Mouse (Mus musculus) MEL-GATA-1-ER (cell line): ENCODE results near the gene Gm42791.

Experiments
- DNase-seq: peaks from one replicate; pipeline ENCODE4 v3.0.0-alpha.2; 2012; ENCODE audit warnings: low read depth; ENCODE audit errors: extremely low read depth

Gene Gm42791

GRCm38 (mm10) chr5:149009111-149009510 lies 14.2 kb upstream of the Gm42791 start:
- DNase-seq = no peak

- no peak for DNase-seq
Measured at GRCm38 (mm10) chr5:149007295-149007646, 12.3 kb upstream of the Gm42791 start.

- DNase-seq = peak; percentile 96
Measured at GRCm38 (mm10) chr5:149006362-149007294, 11.7 kb upstream of the Gm42791 start.

DNA sequence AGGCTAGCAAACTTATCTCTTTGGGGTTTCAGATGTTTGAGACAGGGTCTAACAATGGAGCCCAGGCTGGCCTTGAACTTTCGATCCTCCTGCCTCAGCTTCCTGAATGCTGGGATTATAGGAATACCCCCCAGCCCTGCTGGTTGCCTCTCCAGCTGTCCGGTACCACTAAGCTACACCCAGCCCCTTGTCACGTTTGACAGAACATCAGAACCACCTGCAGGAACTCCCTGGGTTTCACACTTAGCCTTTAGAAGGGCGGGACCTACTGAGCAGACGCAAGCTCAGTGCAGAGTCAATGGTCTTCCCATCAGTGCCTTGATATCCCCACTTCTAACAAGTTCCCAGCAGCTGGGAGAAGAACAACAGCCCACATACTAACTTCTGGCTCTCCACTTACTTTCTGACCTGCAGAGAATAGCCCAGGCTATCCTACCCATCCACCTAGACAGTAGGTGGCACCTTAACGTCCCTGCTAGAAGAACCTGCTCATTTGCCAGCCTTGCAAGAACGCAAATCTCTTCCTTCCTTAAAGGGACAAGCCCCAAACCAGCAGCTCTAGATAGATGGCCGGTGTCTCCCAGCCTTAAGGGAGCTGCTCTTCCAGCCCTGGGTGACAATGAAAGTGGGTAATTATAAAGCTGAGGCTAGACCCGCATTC lies 10.9 kb upstream of the Gm42791 start:
- DNase-seq = no peak

DNA sequence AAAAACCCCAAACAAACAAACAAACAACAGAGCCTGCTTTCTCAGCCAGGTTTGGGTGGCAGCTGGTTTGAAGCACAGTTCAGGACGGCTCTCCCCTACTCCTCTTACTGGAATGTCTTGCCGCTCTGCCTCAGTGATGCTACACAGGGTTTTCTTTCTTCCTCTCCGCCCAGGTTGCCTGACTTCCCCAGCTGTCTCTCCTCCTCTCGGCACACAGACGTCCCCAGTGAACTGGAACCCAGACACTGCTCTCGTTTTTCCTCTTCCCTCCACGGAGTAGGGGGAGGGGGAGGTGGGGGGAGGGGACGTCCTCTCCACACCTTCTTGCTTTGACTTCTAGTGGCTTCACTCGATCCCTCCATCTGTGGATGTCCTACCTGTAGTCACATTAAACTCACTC lies 10.1 kb upstream of the Gm42791 start:
- no peak for DNase-seq

GRCm38 (mm10) chr5:149003137-149003536 lies 8.2 kb upstream of the Gm42791 start:
- no peak for DNase-seq

- no peak for DNase-seq
Measured at GRCm38 (mm10) chr5:149002803-149003115, 7.8 kb upstream of the Gm42791 start.

GRCm38 (mm10) chr5:149002034-149002802 lies 7.3 kb upstream of the Gm42791 start:
- DNase-seq = no peak

DNA sequence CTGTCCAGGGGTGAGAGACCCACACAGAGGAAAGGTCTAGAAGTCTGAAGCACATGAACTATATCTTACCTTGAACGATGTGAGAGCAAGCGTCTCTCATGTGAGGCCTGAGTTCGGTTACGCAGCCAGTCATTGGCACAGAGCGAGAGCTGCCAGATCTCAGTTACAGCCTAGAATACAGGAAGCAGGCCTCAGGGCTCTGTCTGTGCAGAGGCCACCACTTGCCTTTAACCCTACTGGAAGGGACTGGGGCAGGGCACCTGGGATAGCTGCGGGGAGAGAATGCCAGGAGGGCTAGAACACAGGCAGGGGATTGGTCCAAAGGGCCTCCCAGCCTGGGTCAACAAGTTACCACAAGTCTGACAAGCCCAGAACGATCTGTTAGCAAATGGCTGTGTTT lies 4.9 kb upstream of the Gm42791 start:
- no peak for DNase-seq

DNA sequence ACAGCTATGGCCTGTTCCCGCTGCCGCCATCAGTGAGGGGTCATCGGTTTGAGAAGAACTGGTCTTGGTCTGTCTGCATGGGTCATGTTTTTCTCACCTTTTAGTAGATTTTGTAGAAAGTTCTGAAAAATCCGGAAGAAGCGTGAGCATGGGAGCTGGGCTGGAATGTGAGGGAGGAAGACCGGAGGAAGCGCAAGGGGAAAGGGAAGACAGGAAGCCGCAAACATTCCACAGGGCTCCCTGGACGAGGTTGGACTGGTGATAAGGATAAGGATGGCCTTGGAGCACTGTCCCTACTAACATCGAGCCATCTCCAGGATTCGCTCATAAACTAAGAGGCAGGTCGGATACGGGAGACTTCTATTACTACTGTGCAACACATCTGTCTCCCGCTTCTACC lies 3.6 kb upstream of the Gm42791 start:
- no peak for DNase-seq

DNA sequence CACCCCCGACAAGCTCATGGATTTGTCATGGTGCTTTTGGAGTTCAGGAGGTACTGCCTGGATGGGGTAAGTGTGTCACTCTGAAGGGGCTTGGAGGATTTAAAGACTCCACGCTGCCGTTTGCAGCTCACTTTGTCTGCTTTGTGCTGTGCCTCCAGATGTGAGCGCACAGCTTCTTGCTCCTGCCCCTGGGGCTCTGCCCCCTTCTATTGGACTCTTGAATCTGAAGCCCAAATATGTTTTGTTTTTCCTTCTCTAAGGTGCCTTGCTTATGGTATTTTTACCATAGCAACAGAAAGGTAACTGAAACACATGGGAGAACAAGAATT lies 1.7 kb upstream of the Gm42791 start:
- DNase-seq = no peak

GRCm38 (mm10) chr5:148995962-148996708 lies 1.2 kb upstream of the Gm42791 start:
- DNase-seq = no peak

DNA sequence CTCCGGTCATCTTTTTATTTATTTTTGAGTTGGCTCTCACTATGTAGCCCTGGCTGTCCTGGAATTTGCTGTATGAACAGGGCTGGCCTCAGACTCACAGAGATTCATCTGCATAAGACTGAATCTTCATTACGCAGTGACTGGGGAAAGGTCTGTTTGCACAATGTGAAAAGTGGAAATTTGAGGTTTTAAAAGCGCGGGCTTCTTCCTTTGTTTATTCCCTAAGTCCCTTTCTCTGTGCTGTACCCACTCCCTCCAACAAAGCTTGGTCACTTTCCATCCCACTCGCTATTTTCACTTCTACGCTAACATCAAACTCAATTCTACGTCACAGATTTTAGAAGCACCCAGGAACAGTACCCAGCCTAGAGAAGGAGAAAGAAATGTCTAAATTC lies 639 bp downstream of the Gm42791 start:
- DNase-seq = no peak

DNA sequence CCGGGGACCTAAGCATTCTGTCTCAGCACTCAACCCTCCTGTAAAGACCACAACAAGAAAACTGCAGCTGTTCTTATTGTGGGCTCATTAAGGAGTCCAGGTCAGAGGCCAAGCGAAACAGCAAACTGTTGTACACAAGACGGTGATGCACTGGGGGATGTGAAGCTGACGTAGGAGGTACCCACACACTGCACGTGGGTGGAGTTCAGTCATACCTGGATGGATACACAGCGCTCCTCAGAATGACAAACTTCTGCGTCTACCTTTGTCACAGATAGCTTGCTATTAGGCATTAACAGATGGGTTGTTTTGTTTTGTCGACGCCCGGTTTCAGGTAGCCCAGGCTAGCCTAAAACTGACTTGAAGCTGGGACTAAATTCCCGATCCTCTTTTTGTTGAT lies 2.3 kb downstream of the Gm42791 start:
- DNase-seq = no peak

DNA sequence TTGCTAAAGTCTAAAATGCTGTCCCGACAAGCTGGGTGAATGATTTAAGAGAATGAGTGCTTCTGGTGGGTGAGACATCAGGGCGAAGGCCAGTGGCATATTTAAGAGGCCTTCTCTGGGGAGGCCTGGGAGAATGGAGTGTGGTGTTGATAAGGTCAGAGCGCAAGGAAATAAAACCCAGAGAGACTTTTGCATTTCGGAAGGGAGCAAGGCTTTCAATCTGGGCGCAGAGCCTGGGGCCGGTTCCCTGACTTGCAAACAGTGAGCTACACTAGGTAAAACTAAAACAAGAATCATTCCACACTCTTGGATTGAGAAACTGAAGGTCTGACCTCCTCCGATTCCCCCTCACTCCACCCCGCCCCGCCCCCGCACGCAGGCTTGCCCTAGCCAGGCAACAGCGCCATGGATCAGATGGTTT lies 4.0 kb downstream of the Gm42791 start:
- DNase-seq = no peak

GRCm38 (mm10) chr5:148989480-148989879 lies 5.5 kb downstream of the Gm42791 start:
- DNase-seq = peak; percentile 60

DNA sequence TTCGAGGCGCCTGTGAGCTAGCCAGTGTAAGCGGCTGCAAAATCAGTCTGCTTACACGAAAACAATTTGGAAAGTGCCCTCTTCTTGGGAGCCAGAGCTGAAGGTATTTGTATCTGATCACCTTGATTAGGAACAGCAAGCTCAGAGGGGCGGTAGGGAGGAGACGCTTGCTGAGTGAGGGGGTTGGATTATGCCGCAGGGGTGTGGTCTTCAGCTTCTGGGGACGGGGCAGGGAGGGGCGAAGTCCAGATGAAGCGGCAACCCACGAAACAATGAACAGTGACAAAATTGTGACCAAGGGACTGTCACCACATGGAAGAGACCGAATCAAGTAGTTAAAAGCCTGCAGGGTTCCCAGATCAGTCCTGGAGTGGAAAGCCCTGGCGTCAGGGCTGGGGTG lies 10.0 kb downstream of the Gm42791 start:
- no peak for DNase-seq

DNA sequence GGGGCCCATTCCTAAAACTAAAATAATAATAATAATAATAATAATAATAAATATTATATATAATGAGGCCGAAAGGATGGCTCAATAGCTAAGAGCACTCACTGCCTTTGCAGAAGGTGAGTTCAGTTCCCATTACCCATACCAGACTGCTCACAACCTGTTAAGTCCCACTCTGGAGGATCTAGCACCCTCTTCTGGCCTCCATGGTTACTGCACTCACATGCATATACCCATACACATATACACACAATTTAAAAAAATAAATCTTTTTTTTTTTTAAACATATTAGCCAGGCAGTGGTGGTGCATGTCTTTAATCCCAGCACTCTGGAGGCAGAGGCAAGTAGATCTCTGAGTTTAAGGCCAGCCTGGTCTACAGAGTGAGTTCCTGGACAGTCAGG lies 11.3 kb downstream of the Gm42791 start:
- no peak for DNase-seq

DNA sequence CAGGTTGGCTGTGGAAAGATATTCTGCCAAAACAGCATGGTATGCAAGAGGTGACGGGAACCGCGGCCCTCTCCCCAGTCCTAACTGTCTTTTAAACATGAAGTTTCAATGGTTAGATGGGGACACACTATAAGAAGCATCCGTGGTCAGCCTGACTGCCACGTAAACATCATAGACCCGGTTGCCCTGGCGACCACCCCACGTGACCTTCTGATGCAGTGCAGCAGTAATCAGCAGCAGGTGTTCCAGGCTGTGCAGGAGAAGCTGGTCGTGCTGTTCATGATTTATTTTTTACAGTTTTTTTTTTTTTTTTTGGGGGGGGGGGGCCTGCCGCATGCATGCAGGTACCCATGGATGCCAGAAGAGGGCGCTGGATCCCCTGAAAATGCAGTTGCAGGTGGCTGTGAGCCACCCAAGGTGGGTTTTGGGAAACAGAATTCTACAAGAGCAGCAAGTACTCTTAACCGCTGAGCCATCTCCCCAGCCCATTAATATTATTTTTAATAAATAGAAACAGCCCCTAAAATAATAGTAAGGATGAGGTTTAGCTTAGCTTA lies 11.8 kb downstream of the Gm42791 start:
- no peak for DNase-seq

DNA sequence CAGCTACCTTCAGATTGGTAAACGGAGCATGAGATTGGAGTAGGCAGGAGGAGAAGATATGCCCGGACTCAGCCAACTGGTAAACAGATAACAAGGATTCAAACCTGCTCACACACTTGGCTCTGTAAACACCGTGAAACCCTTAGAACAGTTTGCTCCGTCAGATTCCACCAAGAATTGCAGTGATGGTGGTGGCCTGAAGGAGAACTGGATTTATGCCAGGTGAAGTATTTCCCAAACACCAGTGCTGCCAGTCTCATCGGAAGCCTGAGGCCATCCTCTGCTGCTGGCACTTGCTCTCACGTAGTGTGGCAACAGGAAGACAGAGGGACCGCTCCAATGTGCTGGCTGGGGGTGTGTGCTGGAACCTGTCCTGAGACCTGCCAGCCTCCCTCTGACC lies 12.6 kb downstream of the Gm42791 start:
- no peak for DNase-seq

DNA sequence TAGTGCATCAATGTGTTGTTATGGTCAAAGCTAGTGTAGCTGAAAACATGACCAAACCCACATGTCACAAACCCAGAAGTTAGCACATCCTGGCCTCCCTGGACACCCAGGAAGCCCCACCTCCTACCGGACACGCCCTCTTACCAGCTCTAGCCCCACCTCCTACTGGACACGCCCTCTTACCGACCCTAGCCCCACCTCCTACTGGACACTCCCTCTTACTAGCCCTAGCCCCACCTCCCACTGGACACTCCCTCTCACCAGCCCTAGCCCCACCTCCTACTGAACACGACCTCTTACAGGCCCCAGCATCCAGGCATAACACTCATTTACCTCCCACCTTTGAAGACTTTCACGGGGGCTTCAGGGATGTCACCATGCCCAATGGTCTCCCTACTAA lies 14.3 kb downstream of the Gm42791 start:
- DNase-seq = no peak
